Mouse (Mus musculus) left cerebral cortex, postnatal 36 days (tissue): ENCODE results near the gene Ifitm10. TPM values are rescaled to one million over a fixed set of nuclear protein-coding genes. Genes with fewer than 3 reads are reported as not detected.
"Not testable (repeated sequence)": the region's sequence is repeated elsewhere in the genome, so short reads cannot be mapped to it uniquely, and the experiment has no call there.

Experiments used
- DNase-seq, 2 experiments: peaks; one replicate each; pipeline ENCODE4 v3.0.0; 2021 to 2022; ENCODE audit warnings: low spot score in 2 of 2, mixed read lengths in 1 of 2
- intact Hi-C: fragments of 180-260 bp; cut with DNase I; formaldehyde crosslinking; loops from one replicate; pipeline ENCODE4 v1.15.1; 2025
- total RNA-seq, 2 experiments: library from RNA; stranded (reverse); gene quantifications; 2 replicates each; pipeline ENCODE4 v1.2.3; 2021

The Ifitm10 gene
- 10 to 100 TPM; 30.8 to 33.4 TPM for total RNA-seq

GRCm38 (mm10) chr7:142373641-142374412 is at the start of gene Ifitm10:
TSS of gene Ifitm10 (minus strand) at chr7:142373753.
- no peak for DNase-seq
- intact Hi-C loops: loop anchor here (2.0 kb wide), 1 partner anchor 13 kb away; no protein-coding TSS in a partner anchor

DNA sequence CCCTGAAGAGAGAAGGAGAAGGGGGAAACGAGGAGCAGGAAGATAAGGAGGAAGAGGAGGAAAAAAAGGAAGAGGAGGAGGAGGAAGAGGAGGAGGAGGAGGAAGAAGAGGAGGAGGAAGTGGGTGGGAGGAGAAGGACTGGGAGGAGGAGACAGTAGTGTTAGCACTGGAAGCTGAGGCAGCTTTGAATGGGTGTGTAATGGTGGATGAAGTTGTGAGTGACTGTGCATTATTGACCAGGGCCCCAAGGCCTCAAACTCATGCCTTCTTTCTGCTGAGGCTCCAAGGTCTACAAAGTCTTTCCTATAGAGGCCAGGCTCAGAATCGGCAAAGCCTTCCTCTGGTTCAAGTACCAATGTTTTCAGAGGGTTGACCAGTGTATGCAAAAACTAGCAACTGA is 48.3 kb upstream of the Ifitm10 start:
- no peak for DNase-seq
- intact Hi-C loops: no loop called here

- intact Hi-C loops: no loop called here
Observed at GRCm38 (mm10) chr7:142419887-142420286, 46.3 kb upstream of the Ifitm10 start.

GRCm38 (mm10) chr7:142418679-142419078 is 45.1 kb upstream of the Ifitm10 start:
- intact Hi-C loops: no loop called here
- no peak for DNase-seq

More at GRCm38 (mm10) chr7:142419887-142420286, 46.3 kb upstream of the Ifitm10 start:
- DNase-seq: no peak

- intact Hi-C loops: no loop called here
- no peak for DNase-seq
Observed at GRCm38 (mm10) chr7:142418027-142418426, 44.5 kb upstream of the Ifitm10 start.

DNA sequence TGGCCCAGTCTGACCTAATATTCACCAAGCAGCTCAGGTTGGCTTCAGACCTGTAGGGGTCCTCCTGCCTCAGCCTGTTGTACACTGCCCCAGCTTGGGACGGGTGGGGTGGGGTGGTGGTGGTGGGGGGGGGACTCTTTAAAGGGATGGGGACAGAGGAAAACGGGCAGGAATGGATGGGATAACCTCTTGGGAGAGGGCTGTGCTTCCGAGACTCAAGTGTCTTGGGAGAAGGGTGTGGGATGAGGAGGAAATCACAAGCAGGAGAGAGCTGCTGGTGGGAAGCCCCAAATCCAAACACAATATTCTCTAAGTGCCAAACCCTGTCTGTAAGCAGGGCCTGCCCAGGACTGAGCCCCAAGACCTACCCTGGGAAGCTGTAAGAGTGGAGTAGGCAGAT is 42.7 kb upstream of the Ifitm10 start:
- intact Hi-C loops: no loop called here
- DNase-seq: no peak

GRCm38 (mm10) chr7:142415314-142415713 is 41.8 kb upstream of the Ifitm10 start:
- intact Hi-C loops: no loop called here
- DNase-seq: no peak

GRCm38 (mm10) chr7:142413285-142413684 is 39.7 kb upstream of the Ifitm10 start:
- DNase-seq: no peak
- intact Hi-C loops: no loop called here

- intact Hi-C loops: no loop called here
- DNase-seq: no peak
Observed at GRCm38 (mm10) chr7:142409603-142410002, 36.0 kb upstream of the Ifitm10 start.

GRCm38 (mm10) chr7:142408686-142409085 is 35.1 kb upstream of the Ifitm10 start:
- intact Hi-C loops: no loop called here
- no peak for DNase-seq

DNA sequence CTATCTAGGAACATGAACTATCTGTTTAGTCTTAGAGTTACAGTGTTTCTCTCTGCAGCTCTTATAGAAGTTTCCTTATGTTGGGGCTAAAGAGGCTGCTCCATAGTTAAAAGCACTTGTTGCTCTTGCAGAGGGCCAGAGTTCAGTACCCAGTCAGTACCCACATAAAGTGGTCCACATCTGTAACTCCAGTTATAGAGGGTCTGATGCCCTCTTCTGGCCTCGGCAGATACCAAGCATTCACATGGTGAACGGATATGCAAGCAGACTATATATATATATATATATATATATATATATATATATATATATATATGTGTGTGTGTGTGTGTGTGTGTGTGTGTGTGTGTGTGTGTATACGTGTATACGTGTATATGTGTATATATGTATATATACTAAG is 34.4 kb upstream of the Ifitm10 start:
- intact Hi-C loops: no loop called here
- DNase-seq: no peak

DNA sequence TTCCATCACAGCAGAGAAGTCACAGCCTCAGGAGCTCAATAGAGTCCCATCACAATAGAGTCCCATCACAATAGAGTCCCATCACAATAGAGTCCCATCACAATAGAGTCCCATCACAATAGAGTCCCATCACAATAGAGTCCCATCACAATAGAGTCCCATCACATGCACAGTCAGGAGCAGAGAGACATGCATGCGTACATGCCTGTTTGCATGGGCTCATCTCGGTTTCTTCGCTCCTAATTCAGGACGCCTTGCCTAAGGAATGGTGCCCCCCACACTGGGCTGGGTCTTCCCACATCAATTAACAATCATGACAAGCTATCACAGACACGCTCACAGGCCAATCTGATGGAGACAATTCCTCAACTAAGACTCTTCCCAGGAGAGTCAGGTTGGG is 31.6 kb upstream of the Ifitm10 start:
- intact Hi-C loops, DNase-seq: not testable (repeated sequence)

DNA sequence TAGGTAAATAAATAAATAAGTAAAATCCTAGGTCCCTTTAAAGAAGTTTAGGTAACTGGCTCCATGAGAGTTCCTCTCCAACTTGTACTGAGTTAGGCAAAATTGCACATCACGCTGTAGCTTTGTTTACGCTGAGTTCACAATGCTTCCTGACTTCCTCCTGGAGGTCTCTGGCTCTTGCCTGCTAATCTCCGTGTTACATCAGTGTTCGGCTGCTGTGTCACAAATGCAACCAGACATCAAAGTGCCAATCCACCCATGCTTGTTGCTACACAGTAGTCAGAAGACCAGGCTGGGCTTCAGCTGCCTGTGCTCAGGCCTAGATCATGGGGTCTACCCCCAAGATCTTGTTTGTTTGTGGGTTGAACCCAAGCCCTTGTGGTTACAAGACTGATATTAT is 30.0 kb upstream of the Ifitm10 start:
- intact Hi-C loops: no loop called here
- DNase-seq: no peak

- intact Hi-C loops: no loop called here
- DNase-seq: no peak
Observed at GRCm38 (mm10) chr7:142400750-142401142, 27.2 kb upstream of the Ifitm10 start.

GRCm38 (mm10) chr7:142400112-142400749 is 26.7 kb upstream of the Ifitm10 start:
- peak in 1 of 2 experiments; percentile 29 for DNase-seq
- intact Hi-C loops: no loop called here

GRCm38 (mm10) chr7:142399250-142399649 is 25.7 kb upstream of the Ifitm10 start:
- DNase-seq: no peak
- intact Hi-C loops: no loop called here

GRCm38 (mm10) chr7:142398052-142398451 is 24.5 kb upstream of the Ifitm10 start:
- no peak for DNase-seq
- intact Hi-C loops: no loop called here

DNA sequence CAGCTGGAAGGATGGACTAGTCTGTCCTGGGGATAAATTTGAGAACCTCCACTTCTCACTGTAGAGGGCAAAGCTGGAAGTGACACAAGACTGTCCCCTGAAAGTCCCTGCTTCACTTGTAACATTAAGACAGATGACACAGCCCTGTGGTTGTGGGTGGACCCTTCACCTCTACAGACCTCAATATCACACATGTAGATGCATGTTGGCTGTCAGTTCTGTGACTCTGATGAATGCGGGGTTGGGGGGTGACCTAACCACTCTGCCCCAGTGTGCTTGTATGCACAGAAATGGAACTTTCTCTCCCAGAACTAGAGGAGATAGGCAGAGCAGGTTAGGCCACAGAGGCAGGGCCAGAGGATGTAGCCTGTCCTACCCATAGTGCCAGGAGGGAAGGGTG is 23.1 kb upstream of the Ifitm10 start:
- intact Hi-C loops: no loop called here
- no peak for DNase-seq

DNA sequence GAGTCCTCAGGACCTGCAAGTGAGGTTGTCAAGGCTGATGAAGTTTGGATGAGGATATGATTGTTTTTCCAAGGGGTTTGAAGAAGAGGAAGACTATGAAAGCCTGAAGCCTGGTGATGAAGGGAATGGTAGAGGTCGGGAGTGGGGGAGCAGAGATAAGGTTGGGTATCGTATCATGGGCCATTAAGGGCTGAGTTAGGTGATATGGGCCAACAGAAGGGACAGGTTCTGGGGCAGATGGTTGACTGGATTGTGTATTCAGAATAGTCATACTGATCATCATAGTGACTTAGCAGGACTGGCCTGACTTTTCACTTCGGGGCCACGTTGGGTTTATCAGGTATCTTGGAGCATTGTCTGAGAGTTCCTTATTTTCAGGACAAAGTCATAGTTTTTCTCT is 21.9 kb upstream of the Ifitm10 start:
- intact Hi-C loops: no loop called here
- DNase-seq: no peak

- intact Hi-C loops: no loop called here
- DNase-seq: no peak
Observed at GRCm38 (mm10) chr7:142394261-142395190, 21.0 kb upstream of the Ifitm10 start.
